Mouse (Mus musculus) midbrain, postnatal 0 days (tissue): ENCODE data around the gene Trim8. TPM values are rescaled to one million over a fixed set of nuclear protein-coding genes. Genes with fewer than 3 reads are reported as not detected.

Experiments
- ATAC-seq: fragments of 200-750 bp; cut with Nextera tagmentation; 2 replicates; pipeline ENCODE4 v1.8.0; 2017; ENCODE audit warnings: moderate number of reproducible peaks, mild to moderate bottlenecking, moderate TSS enrichment, moderate library complexity; ENCODE audit not compliant: low FRiP score
- DNase-seq: peaks from one replicate; pipeline ENCODE4 v3.0.0-alpha.2; 2015; ENCODE audit warnings: low spot score
- H3K27ac ChIP-seq: fragments of 300-500 bp; sonication (generic); 2 replicates; pipeline ENCODE4 v1.5.1; 2014; ENCODE audit warnings: low read depth, mild to moderate bottlenecking, low read length, mixed read lengths
- H3K27me3 ChIP-seq: fragments of 300-500 bp; sonication (generic); 2 replicates; pipeline ENCODE4 v1.6.1; 2014; ENCODE audit warnings: low read length, control low read depth, mixed read lengths; ENCODE audit not compliant: insufficient read depth
- H3K36me3 ChIP-seq: fragments of 300-500 bp; sonication (generic); 2 replicates; pipeline ENCODE4 v1.6.1; 2014; ENCODE audit warnings: low read length, control low read depth, mixed read lengths; ENCODE audit not compliant: insufficient read depth
- H3K4me1 ChIP-seq: fragments of 300-500 bp; sonication (generic); 2 replicates; pipeline ENCODE4 v1.6.1; 2014; ENCODE audit warnings: mild to moderate bottlenecking, control low read depth, antibody characterized with exemption, low read length, mixed read lengths; ENCODE audit not compliant: insufficient read depth
- H3K4me2 ChIP-seq: fragments of 300-500 bp; sonication (generic); 2 replicates; pipeline ENCODE4 v1.6.1; 2014; ENCODE audit warnings: low read depth, mild to moderate bottlenecking, low read length, mixed read lengths; ENCODE audit not compliant: poor library complexity, severe bottlenecking
- H3K4me3 ChIP-seq: fragments of 300-500 bp; sonication (generic); 2 replicates; pipeline ENCODE4 v1.5.1; 2014; ENCODE audit warnings: low read depth, mild to moderate bottlenecking, low read length, moderate library complexity
- H3K9ac ChIP-seq: fragments of 300-500 bp; sonication (generic); replicated peaks from 2 replicates; pipeline ENCODE4 v1.6.1; 2014; ENCODE audit warnings: mild to moderate bottlenecking, low read length, moderate library complexity, mixed read lengths; ENCODE audit not compliant: poor library complexity, severe bottlenecking
- H3K9me3 ChIP-seq: fragments of 300-500 bp; sonication (generic); 2 replicates; pipeline ENCODE4 v1.6.1; 2016; ENCODE audit warnings: low read length, control low read depth
- CTCF ChIP-seq: IDR thresholded peaks from 2 replicates; pipeline ENCODE4 v1.5.1; 2016; ENCODE audit warnings: antibody characterized with exemption, mild to moderate bottlenecking
- WGBS: fragments of 180-500 bp; shearing (Covaris S2); extraction: QIAGEN DNeasy Blood & Tissue Kit; methylation state at CpG from one replicate; pipeline ENCODE4 v1.1.7; 2014; 5-methylcytosine and 5-hydroxymethylcytosine counted together
- polyA plus RNA-seq: library from polyadenylated mRNA; unstranded; fragments of >200 nt; fragmentation: Nextera tagmentation; extraction: Ambion mirVana; gene quantifications from 2 replicates; pipeline ENCODE4 v1.2.1, GENCODE M21; 2015
- total RNA-seq: library from RNA; depleted of rRNA; stranded (reverse); fragments of >200 nt; gene quantifications from 2 replicates; pipeline ENCODE4 v1.2.3, GENCODE M21; 2014

The Trim8 gene
- total and polyA plus RNA-seq, 2 experiments from 2014 or later = 30.4 to 103 TPM

- no peak for DNase-seq
- no peak for TF ChIP-seq CTCF
- Histone ChIP-seq H3K4me1 (peaks cover 7% of the 10 kb centered on the region; the same call in 1 of the 2 replicates), H3K9ac (no peak overlapping the region), H3K4me3 (no peak overlapping the region), H3K27ac (peak overlapping the region; percentile 44; the same call in 1 of the 2 replicates), H3K27me3 (no peaks in the 10 kb centered on the region), H3K4me2 (no peak overlapping the region), H3K9me3 (no peaks in the 10 kb centered on the region), H3K36me3 (peaks cover 8% of the 10 kb centered on the region)
- WGBS = 11% methylated on average over 3 of the region's 3 CpGs
- no peak for ATAC-seq
Measured at GRCm38 (mm10) chr19:46481352-46481751, 20.1 kb upstream of the Trim8 start.

DNA sequence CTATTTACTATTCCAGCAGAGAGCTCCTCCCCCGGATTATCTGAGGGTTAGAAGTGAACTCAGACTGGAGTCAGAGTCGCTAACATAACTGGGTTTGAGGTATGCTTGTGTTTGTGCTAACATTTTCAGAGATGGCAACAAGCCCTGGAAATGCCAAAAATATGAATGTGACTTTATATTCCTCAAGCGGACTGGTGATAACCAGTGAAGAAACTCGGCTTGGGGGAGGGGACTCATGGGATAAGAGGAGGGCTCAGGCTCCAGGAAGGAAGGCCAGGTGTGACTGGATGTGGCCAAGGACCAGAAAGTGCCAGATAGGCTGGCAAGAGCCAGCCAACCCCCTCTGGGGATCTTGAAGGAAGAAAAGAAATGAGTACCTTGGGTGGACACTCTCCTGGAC lies 19.7 kb upstream of the Trim8 start:
- Histone ChIP-seq H3K4me3 (no peak overlapping the region), H3K9ac (no peak overlapping the region), H3K9me3 (no peaks in the 10 kb centered on the region), H3K36me3 (peaks cover 8% of the 10 kb centered on the region), H3K27me3 (no peaks in the 10 kb centered on the region), H3K27ac (0 out of 2 replicates have a peak overlapping the region, but pooled peaks have one; percentile 44), H3K4me1 (peaks cover 7% of the 10 kb centered on the region; the same call in 1 of the 2 replicates), H3K4me2 (no peak overlapping the region)
- no peak for TF ChIP-seq CTCF
- ATAC-seq = no peak
- DNase-seq = no peak
- WGBS = 16% methylated on average over 4 of the region's 4 CpGs

DNA sequence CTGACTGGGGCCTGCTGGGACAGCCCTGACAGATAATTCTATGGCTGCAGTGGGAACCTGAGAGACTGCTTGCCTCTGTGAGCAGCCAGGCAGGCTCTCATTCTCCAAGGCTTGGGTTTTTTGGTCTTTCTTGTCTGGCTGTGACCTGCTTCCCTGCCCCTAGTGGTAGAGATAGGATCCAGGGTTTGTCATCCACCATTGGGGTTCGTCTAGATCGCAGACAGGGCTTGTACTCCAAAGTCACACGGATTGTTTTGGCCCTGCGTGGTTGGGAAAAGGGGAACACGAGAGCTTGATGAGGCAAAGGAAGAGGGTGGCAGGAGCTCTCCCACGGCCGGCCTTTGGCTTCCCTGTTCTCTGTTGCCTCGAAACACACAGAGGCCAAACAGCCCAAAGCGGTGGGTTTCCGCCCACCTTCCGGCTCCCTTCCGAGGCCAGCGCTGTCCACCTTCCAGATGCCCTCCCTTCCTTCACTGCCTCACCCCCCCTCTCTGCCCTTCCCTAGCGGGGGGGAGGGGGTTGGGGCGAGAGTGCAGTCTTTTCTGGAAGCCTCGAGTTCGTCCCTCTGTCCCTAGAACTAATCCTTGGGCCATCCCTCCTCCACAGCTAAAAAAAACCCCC lies 18.5 kb upstream of the Trim8 start:
- peak overlapping the region; percentile 20; the same call in 1 of the 2 replicates for H3K27ac ChIP-seq
- ATAC-seq = no peak

GRCm38 (mm10) chr19:46483701-46484328 lies 17.7 kb upstream of the Trim8 start:
- no peak for TF ChIP-seq CTCF
- DNase-seq (peak; percentile 73), ATAC-seq (no peak)
- WGBS = 62% methylated on average over 15 of the region's 15 CpGs
- no peak overlapping the region for H3K4me3 ChIP-seq
- H3K9me3 ChIP-seq = no peaks in the 10 kb centered on the region
- H3K27ac ChIP-seq = peak overlapping the region; percentile 55
- H3K27me3 ChIP-seq = no peaks in the 10 kb centered on the region
- H3K4me1 ChIP-seq = peaks cover 7% of the 10 kb centered on the region; the same call in 1 of the 2 replicates
- no peak overlapping the region for H3K4me2 ChIP-seq
- no peak overlapping the region for H3K9ac ChIP-seq
- H3K36me3 ChIP-seq = peaks cover 6% of the 10 kb centered on the region

More for the DNA sequence above, 18.5 kb upstream of the Trim8 start:
- Histone ChIP-seq H3K9me3 (no peaks in the 10 kb centered on the region), H3K4me3 (no peak overlapping the region), H3K9ac (no peak overlapping the region), H3K4me2 (no peak overlapping the region), H3K27me3 (no peaks in the 10 kb centered on the region), H3K4me1 (peaks cover 7% of the 10 kb centered on the region; the same call in 1 of the 2 replicates), H3K36me3 (peaks cover 7% of the 10 kb centered on the region)
- peak; percentile 70 for TF ChIP-seq CTCF
- 28% methylated on average over 17 of the region's 17 CpGs for WGBS
- peak; percentile 52 for DNase-seq

- DNase-seq (peak; percentile 82), ATAC-seq (no peak)
- Histone ChIP-seq H3K4me2 (no peak overlapping the region), H3K27ac (peak overlapping the region; percentile 55), H3K36me3 (peaks cover 6% of the 10 kb centered on the region), H3K9me3 (no peaks in the 10 kb centered on the region), H3K4me1 (peaks cover 7% of the 10 kb centered on the region; the same call in 1 of the 2 replicates), H3K4me3 (no peak overlapping the region), H3K9ac (no peak overlapping the region), H3K27me3 (no peaks in the 10 kb centered on the region)
- no peak for TF ChIP-seq CTCF
- WGBS = 75% methylated on average over 5 of the region's 5 CpGs
Measured at GRCm38 (mm10) chr19:46484518-46484917, 17.0 kb upstream of the Trim8 start.

- Histone ChIP-seq H3K36me3 (peaks cover 3% of the 10 kb centered on the region; the same call in 1 of the 2 replicates), H3K4me3 (no peak overlapping the region), H3K9me3 (no peaks in the 10 kb centered on the region), H3K4me2 (no peak overlapping the region), H3K27me3 (no peaks in the 10 kb centered on the region), H3K9ac (no peak overlapping the region), H3K4me1 (peaks cover 7% of the 10 kb centered on the region; the same call in 1 of the 2 replicates), H3K27ac (no peak overlapping the region)
- 78% methylated on average over 9 of the region's 9 CpGs for WGBS
- ATAC-seq (no peak), DNase-seq (no peak)
- TF ChIP-seq CTCF = no peak
Measured at GRCm38 (mm10) chr19:46485847-46486246, 15.7 kb upstream of the Trim8 start.
